Mouse (Mus musculus) hindbrain, embryonic 15.5 days (tissue): Measurements from ENCODE around the gene Fstl1. TPM values are rescaled to one million over a fixed set of nuclear protein-coding genes. Genes with fewer than 3 reads are reported as not detected.

Source experiments
- ATAC-seq: fragments of 200-750 bp; cut with Nextera tagmentation; 2 replicates; pipeline ENCODE4 v1.8.0; 2017; ENCODE audit warnings: low read depth, moderate number of reproducible peaks, moderate TSS enrichment; ENCODE audit not compliant: low FRiP score
- H3K27ac ChIP-seq: fragments of 300-500 bp; sonication (generic); replicated peaks from 2 replicates; pipeline ENCODE4 v1.5.1; 2015; ENCODE audit warnings: mild to moderate bottlenecking, inconsistent platforms
- H3K27me3 ChIP-seq: fragments of 300-500 bp; sonication (generic); 2 replicates; pipeline ENCODE4 v1.6.1; 2015; ENCODE audit warnings: control low read depth, inconsistent platforms
- H3K36me3 ChIP-seq: fragments of 300-500 bp; sonication (generic); 2 replicates; pipeline ENCODE4 v1.6.1; 2015; ENCODE audit warnings: control low read depth, inconsistent platforms
- H3K4me1 ChIP-seq: fragments of 300-500 bp; sonication (generic); replicated peaks from 2 replicates; pipeline ENCODE4 v1.6.1; 2015; ENCODE audit warnings: control low read depth, inconsistent platforms
- H3K4me2 ChIP-seq: fragments of 300-500 bp; sonication (generic); 2 replicates; pipeline ENCODE4 v1.6.1; 2015; ENCODE audit warnings: moderate library complexity, mild to moderate bottlenecking, inconsistent platforms
- H3K4me3 ChIP-seq: fragments of 300-500 bp; sonication (generic); 2 replicates; pipeline ENCODE4 v1.5.1; 2015; ENCODE audit warnings: mild to moderate bottlenecking, inconsistent platforms
- H3K9ac ChIP-seq: fragments of 300-500 bp; sonication (generic); 2 replicates; pipeline ENCODE4 v1.6.1; 2015; ENCODE audit warnings: inconsistent platforms
- H3K9me3 ChIP-seq: fragments of 300-500 bp; sonication (generic); 2 replicates; pipeline ENCODE4 v1.6.1; 2016; ENCODE audit warnings: control low read depth, inconsistent platforms
- WGBS: fragments of 180-500 bp; shearing (Covaris S2); methylation state at CpG from one replicate; pipeline ENCODE4 v1.1.7; 2015; 5-methylcytosine and 5-hydroxymethylcytosine counted together
- polyA plus RNA-seq: library from polyadenylated mRNA; unstranded; fragments of >200 nt; fragmentation: Nextera tagmentation; extraction: Ambion mirVana; gene quantifications from 2 replicates; pipeline ENCODE4 v1.2.1, GENCODE M21; 2015

The Fstl1 gene
- polyA plus RNA-seq, 1 experiment from 2014 or later = 92.7 TPM

DNA sequence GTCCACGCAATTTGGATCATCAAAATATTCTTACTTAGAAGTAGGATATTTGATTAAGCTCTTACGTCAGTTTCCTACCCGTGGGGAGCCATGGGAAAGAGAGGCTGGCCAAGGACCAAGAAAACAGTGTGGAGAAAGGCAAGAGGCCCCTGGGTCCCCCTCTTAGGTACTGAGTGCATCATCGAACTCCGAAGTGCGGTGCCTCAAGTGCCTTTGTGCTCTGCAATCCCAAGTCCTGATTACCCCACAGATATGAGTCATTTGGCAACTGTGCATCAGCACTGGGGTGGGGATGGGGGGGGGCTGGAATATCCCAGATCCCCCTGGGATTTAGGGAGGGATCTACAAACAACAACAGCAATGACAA is 12.3 kb downstream of the Fstl1 start:
- no peak overlapping the region for H3K4me3 ChIP-seq
- no peak for ATAC-seq
- no peaks in the 10 kb centered on the region for H3K36me3 ChIP-seq
- H3K4me2 ChIP-seq = no peak overlapping the region
- no peaks in the 10 kb centered on the region for H3K9me3 ChIP-seq
- H3K27ac ChIP-seq = peak overlapping the region; percentile 80
- peaks cover 63% of the 10 kb centered on the region for H3K4me1 ChIP-seq
- H3K9ac ChIP-seq = no peak overlapping the region
- H3K27me3 ChIP-seq = no peaks in the 10 kb centered on the region
- WGBS = 54% methylated on average over 6 of the region's 6 CpGs

- H3K36me3 ChIP-seq = no peaks in the 10 kb centered on the region
- no peak overlapping the region for H3K9ac ChIP-seq
- H3K27ac ChIP-seq = no peak overlapping the region
- WGBS = 79% methylated on average over 6 of the region's 6 CpGs
- H3K4me1 ChIP-seq = peaks cover 63% of the 10 kb centered on the region
- no peak overlapping the region for H3K4me2 ChIP-seq
- no peak for ATAC-seq
- H3K27me3 ChIP-seq = no peaks in the 10 kb centered on the region
- no peaks in the 10 kb centered on the region for H3K9me3 ChIP-seq
- no peak overlapping the region for H3K4me3 ChIP-seq
Measured at GRCm38 (mm10) chr16:37789394-37789920, 12.8 kb downstream of the Fstl1 start.

GRCm38 (mm10) chr16:37790008-37790780 is 13.5 kb downstream of the Fstl1 start:
- Histone ChIP-seq H3K4me2 (no peak overlapping the region), H3K4me1 (peaks cover 63% of the 10 kb centered on the region), H3K4me3 (no peak overlapping the region), H3K9ac (no peak overlapping the region), H3K36me3 (no peaks in the 10 kb centered on the region), H3K9me3 (no peaks in the 10 kb centered on the region), H3K27ac (no peak overlapping the region), H3K27me3 (no peaks in the 10 kb centered on the region)
- 80% methylated on average over 12 of the region's 12 CpGs for WGBS
- ATAC-seq = no peak

DNA sequence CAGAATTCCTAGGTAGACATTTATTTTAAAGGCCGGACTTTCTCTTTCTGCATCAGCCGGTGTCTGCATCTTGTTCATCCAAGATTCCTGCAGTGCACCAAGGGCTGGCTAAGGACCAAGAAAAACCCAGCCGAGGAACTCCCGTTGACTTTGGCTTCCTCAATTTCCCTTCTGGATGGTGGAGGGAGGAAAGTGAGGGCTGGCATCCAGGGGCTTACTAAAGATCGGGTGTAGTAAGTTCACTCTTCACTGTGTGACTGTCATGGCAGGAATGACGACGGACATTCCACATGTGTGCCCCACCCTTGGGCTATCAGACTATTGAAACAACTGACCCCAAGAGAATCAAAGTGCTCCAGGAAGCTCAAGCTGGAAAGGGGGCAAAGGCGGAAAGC is 14.1 kb downstream of the Fstl1 start:
- no peak for ATAC-seq
- Histone ChIP-seq H3K4me3 (no peak overlapping the region), H3K4me2 (no peak overlapping the region), H3K9ac (no peak overlapping the region), H3K36me3 (no peaks in the 10 kb centered on the region), H3K27ac (no peak overlapping the region), H3K27me3 (no peaks in the 10 kb centered on the region), H3K9me3 (no peaks in the 10 kb centered on the region), H3K4me1 (peaks cover 57% of the 10 kb centered on the region)
- 66% methylated on average over 8 of the region's 8 CpGs for WGBS

- no peaks in the 10 kb centered on the region for H3K36me3 ChIP-seq
- no peak overlapping the region for H3K4me2 ChIP-seq
- no peak for ATAC-seq
- 94% methylated on average over 10 of the region's 10 CpGs for WGBS
- no peak overlapping the region for H3K4me3 ChIP-seq
- H3K4me1 ChIP-seq = peaks cover 12% of the 10 kb centered on the region
- no peak overlapping the region for H3K27ac ChIP-seq
- H3K27me3 ChIP-seq = no peaks in the 10 kb centered on the region
- no peaks in the 10 kb centered on the region for H3K9me3 ChIP-seq
- H3K9ac ChIP-seq = no peak overlapping the region
Measured at GRCm38 (mm10) chr16:37795651-37796150, 19.0 kb downstream of the Fstl1 start.

DNA sequence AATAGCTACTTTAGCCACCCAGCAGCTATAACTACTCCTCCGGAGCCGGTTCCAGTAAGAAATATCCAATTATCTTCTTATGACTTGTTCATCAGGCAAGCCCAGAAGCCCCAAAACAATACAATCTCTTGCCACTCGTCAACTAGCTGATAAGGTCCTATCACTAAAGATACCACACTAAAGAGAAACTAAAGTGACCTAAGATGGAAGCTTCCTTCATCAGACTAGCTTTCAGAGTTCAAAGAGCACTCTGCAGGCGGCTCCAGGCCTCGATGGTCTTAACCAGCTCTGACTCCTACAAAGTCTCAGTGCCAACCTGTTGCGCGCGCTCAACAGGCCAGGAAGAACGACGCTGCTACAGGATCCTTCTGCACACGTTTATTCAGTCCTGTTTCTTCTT is 19.6 kb downstream of the Fstl1 start:
- H3K27me3 ChIP-seq = no peaks in the 10 kb centered on the region
- H3K36me3 ChIP-seq = no peaks in the 10 kb centered on the region
- H3K4me2 ChIP-seq = no peak overlapping the region
- H3K9ac ChIP-seq = no peak overlapping the region
- no peak for ATAC-seq
- no peak overlapping the region for H3K4me3 ChIP-seq
- WGBS = 98% methylated on average over 11 of the region's 11 CpGs
- no peaks in the 10 kb centered on the region for H3K9me3 ChIP-seq
- H3K4me1 ChIP-seq = peaks cover 7% of the 10 kb centered on the region; the same call in 1 of the 2 replicates
- no peak overlapping the region for H3K27ac ChIP-seq

GRCm38 (mm10) chr16:37801097-37801496 is 24.4 kb downstream of the Fstl1 start:
- H3K4me2 ChIP-seq = no peak overlapping the region
- 83% methylated on average over 2 of the region's 2 CpGs for WGBS
- ATAC-seq = no peak
- no peaks in the 10 kb centered on the region for H3K36me3 ChIP-seq
- no peaks in the 10 kb centered on the region for H3K9me3 ChIP-seq
- no peak overlapping the region for H3K4me3 ChIP-seq
- no peak overlapping the region for H3K9ac ChIP-seq
- H3K4me1 ChIP-seq = peaks cover 16% of the 10 kb centered on the region
- H3K27ac ChIP-seq = no peak overlapping the region
- H3K27me3 ChIP-seq = no peaks in the 10 kb centered on the region

DNA sequence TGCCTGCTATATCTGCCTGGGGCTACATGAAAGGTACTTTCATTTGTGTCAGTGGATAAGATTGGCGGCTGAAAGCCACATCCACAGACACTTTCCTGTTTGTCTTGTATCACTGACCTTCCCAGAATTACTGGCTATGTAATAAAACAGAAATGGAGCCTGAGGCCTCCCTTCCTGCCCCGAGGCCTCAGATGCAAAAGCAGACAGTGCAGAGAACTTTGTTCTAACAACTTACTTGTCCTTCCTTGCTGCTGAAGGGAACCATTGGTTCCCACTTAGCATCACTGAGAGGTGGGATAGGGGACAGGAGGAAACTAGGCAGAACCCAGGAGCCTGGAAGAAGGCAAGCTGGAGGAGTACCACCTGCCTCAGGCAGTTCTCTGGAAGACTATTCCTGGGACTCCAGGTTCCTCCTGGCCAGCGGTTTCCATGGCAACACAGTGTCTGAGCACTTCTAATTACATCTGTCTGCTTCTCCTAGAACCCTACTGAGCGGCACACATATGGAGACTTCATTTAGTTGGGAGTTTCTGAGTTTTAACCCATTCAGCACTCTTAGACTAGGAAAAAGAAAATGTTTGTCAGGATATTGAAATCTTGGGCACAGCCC is 26.1 kb downstream of the Fstl1 start:
- H3K27ac ChIP-seq = no peak overlapping the region
- no peaks in the 10 kb centered on the region for H3K9me3 ChIP-seq
- no peaks in the 10 kb centered on the region for H3K27me3 ChIP-seq
- peaks cover 21% of the 10 kb centered on the region for H3K4me1 ChIP-seq
- no peaks in the 10 kb centered on the region for H3K36me3 ChIP-seq
- ATAC-seq = peak; percentile 85
- WGBS = 56% methylated on average over 4 of the region's 4 CpGs
- no peak overlapping the region for H3K9ac ChIP-seq
- H3K4me2 ChIP-seq = no peak overlapping the region
- no peak overlapping the region for H3K4me3 ChIP-seq

GRCm38 (mm10) chr16:37803387-37803950 is 26.8 kb downstream of the Fstl1 start:
- Histone ChIP-seq H3K27me3 (no peaks in the 10 kb centered on the region), H3K4me3 (no peak overlapping the region), H3K4me1 (peaks cover 21% of the 10 kb centered on the region), H3K27ac (no peak overlapping the region), H3K4me2 (no peak overlapping the region), H3K9me3 (no peaks in the 10 kb centered on the region), H3K9ac (no peak overlapping the region), H3K36me3 (no peaks in the 10 kb centered on the region)
- 93% methylated on average over 9 of the region's 9 CpGs for WGBS
- ATAC-seq = no peak; the same call in 1 of the 2 replicates

DNA sequence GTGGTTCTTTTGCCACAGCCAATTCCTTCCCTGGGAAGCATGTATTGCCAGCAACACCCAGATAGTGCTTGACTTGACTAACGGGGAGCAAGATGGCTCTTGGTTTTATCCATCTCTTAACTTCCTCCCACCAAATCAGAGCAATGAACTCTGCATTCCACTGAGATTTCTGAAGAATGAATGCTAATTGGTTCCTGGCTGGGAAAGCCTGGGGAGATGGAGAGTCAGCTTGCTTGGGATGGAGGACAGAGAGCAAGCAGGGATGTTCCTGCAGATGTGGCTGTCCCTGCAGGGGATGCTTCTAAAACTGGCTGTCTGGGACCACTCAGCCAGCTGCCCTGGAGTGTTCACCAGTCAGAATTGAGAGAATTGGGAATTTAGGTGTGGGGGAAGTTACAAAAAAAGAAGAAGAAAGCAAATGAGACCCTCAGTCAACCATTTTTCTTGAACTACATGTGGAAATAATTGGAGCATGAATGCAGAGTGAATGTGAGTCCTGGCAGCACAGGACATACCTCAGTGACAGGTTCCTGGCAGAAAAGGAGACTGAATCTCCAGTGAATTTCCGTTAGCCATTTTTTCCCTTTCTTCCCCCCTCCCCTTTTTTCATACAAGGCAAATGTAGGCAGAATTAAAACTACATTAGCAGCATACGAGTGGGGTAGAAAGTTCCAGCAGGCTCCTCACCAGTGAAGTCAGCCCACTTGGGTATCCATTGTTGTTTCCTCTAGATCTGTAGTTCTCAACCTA is 29.2 kb downstream of the Fstl1 start:
- H3K9me3 ChIP-seq = no peaks in the 10 kb centered on the region
- no peak for ATAC-seq
- H3K9ac ChIP-seq = no peak overlapping the region
- H3K36me3 ChIP-seq = no peaks in the 10 kb centered on the region
- H3K4me1 ChIP-seq = peaks cover 30% of the 10 kb centered on the region
- H3K27ac ChIP-seq = no peak overlapping the region
- H3K4me2 ChIP-seq = no peak overlapping the region
- no peak overlapping the region for H3K4me3 ChIP-seq
- H3K27me3 ChIP-seq = no peaks in the 10 kb centered on the region
- 72% methylated on average over 3 of the region's 3 CpGs for WGBS

- 79% methylated on average over 8 of the region's 8 CpGs for WGBS
- no peak overlapping the region for H3K4me3 ChIP-seq
- H3K9ac ChIP-seq = no peak overlapping the region
- H3K4me1 ChIP-seq = peaks cover 36% of the 10 kb centered on the region
- no peak for ATAC-seq
- H3K9me3 ChIP-seq = no peaks in the 10 kb centered on the region
- H3K27me3 ChIP-seq = no peaks in the 10 kb centered on the region
- H3K36me3 ChIP-seq = no peaks in the 10 kb centered on the region
- H3K27ac ChIP-seq = no peak overlapping the region
- no peak overlapping the region for H3K4me2 ChIP-seq
Measured at GRCm38 (mm10) chr16:37807269-37807668, 30.6 kb downstream of the Fstl1 start.
